Mouse (Mus musculus) liver, embryonic 11.5 days (tissue): ENCODE measurements around the gene Katnal1. TPM values are rescaled to one million over a fixed set of nuclear protein-coding genes. Genes with fewer than 3 reads are reported as not detected.

ENCODE experiments used
- ATAC-seq: fragments of 200-750 bp; cut with Nextera tagmentation; replicated peaks from 2 replicates; pipeline ENCODE4 v1.8.0; 2017; ENCODE audit warnings: moderate number of reproducible peaks, mild to moderate bottlenecking, moderate TSS enrichment, moderate library complexity; ENCODE audit not compliant: low FRiP score
- DNase-seq: peaks from one replicate; pipeline ENCODE4 v3.0.0-alpha.2; 2017; ENCODE audit warnings: low spot score
- H3K27ac ChIP-seq: fragments of 300-500 bp; sonication (generic); 2 replicates; pipeline ENCODE4 v1.5.1; 2014; ENCODE audit warnings: mild to moderate bottlenecking, low read depth, low read length, control low read depth
- H3K27me3 ChIP-seq: fragments of 300-500 bp; sonication (generic); replicated peaks from 2 replicates; pipeline ENCODE4 v1.6.1; 2014; ENCODE audit warnings: low read length, mixed read lengths; ENCODE audit not compliant: control insufficient read depth, insufficient read depth
- H3K36me3 ChIP-seq: fragments of 300-500 bp; sonication (generic); 2 replicates; pipeline ENCODE4 v1.6.1; 2014; ENCODE audit warnings: mild to moderate bottlenecking, low read length, moderate library complexity, mixed read lengths; ENCODE audit not compliant: control insufficient read depth, insufficient read depth
- H3K4me1 ChIP-seq: fragments of 300-500 bp; sonication (generic); replicated peaks from 2 replicates; pipeline ENCODE4 v1.6.1; 2014; ENCODE audit warnings: low read length, mixed read lengths; ENCODE audit not compliant: control insufficient read depth, insufficient read depth
- H3K4me2 ChIP-seq: fragments of 300-500 bp; sonication (generic); 2 replicates; pipeline ENCODE4 v1.6.1; 2014; ENCODE audit warnings: mild to moderate bottlenecking, control low read depth, moderate library complexity
- H3K4me3 ChIP-seq: fragments of 300-500 bp; sonication (generic); 2 replicates; pipeline ENCODE4 v1.5.1; 2014; ENCODE audit warnings: low read depth, low read length, control low read depth
- H3K9ac ChIP-seq: fragments of 300-500 bp; sonication (generic); 2 replicates; pipeline ENCODE4 v1.6.1; 2014; ENCODE audit warnings: low read depth, low read length, control low read depth
- H3K9me3 ChIP-seq: fragments of 300-500 bp; sonication (generic); 2 replicates; pipeline ENCODE4 v1.6.1; 2016; ENCODE audit warnings: low read length, inconsistent platforms, mixed read lengths; ENCODE audit not compliant: control insufficient read depth
- WGBS: fragments of 180-500 bp; shearing (Covaris S2); extraction: QIAGEN DNeasy Blood & Tissue Kit; methylation state at CpG from one replicate; pipeline ENCODE4 v1.1.7; 2014; 5-methylcytosine and 5-hydroxymethylcytosine counted together
- polyA plus RNA-seq: library from polyadenylated mRNA; unstranded; fragments of >200 nt; fragmentation: Nextera tagmentation; extraction: Ambion mirVana; gene quantifications from 2 replicates; pipeline ENCODE4 v1.2.1, GENCODE M21; 2014

The Katnal1 gene
- polyA plus RNA-seq, 1 experiment from 2014 or later = 18.9 TPM

DNA sequence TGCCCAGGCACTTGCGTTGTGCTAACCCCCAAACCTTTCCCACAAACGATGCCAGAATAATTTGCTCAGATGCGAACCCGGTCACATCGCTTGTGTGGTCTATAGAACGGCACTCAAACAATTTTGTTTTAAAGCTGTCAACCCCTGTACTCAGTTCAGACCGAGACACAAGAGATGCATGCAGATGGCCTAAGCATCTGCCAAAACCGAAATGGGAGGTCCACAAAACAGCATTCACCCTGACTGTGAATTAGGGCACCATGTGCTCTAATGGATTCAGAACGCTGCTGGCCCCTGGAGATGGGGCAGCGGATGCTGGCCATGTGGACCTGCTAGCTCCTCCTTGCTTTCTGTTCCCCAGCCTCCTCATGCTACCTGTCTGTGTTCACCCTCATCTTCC lies 12.7 kb upstream of the Katnal1 start:
- ATAC-seq (no peak), DNase-seq (no peak)
- Histone ChIP-seq H3K27ac (no peak overlapping the region), H3K36me3 (no peaks in the 10 kb centered on the region), H3K4me1 (no peaks in the 10 kb centered on the region), H3K4me3 (no peak overlapping the region), H3K4me2 (no peak overlapping the region), H3K9me3 (no peaks in the 10 kb centered on the region), H3K9ac (no peak overlapping the region), H3K27me3 (no peaks in the 10 kb centered on the region)
- WGBS = 90% methylated on average over 10 of the region's 10 CpGs

GRCm38 (mm10) chr5:148939948-148940382 lies 10.8 kb upstream of the Katnal1 start:
- Histone ChIP-seq H3K27ac (no peak overlapping the region), H3K9ac (no peak overlapping the region), H3K9me3 (no peaks in the 10 kb centered on the region; the same call in 1 of the 2 replicates), H3K4me3 (no peak overlapping the region), H3K36me3 (no peaks in the 10 kb centered on the region), H3K4me2 (no peak overlapping the region), H3K27me3 (no peaks in the 10 kb centered on the region), H3K4me1 (peaks cover 11% of the 10 kb centered on the region)
- WGBS = 79% methylated on average over 11 of the region's 11 CpGs
- ATAC-seq = no peak
- DNase-seq = no peak

DNA sequence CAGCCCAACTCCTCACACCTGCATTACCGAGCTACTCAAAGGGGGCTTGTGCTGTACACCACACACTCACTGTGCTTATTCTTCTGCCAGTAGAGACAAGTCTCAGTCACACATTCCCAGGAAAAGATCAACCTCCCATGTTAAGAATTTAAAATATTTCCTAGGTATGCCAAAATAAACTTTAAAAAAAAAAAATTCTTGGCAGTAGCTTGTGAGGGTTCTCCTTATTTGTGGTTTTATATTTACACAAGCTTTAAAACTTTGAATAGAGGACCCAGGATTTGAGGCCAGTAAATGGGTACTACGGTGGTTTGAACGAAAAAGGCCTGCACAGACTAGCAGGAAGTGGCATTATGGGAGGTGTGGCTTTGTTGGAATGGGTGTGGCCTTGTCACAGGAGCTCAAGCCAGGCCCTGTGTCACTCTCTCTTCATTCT lies 7.4 kb upstream of the Katnal1 start:
- DNase-seq (no peak), ATAC-seq (no peak)
- Histone ChIP-seq H3K4me1 (peaks cover 18% of the 10 kb centered on the region), H3K9me3 (no peaks in the 10 kb centered on the region; the same call in 1 of the 2 replicates), H3K27ac (peak overlapping the region; percentile 90), H3K4me2 (no peak overlapping the region), H3K4me3 (no peak overlapping the region), H3K27me3 (no peaks in the 10 kb centered on the region), H3K9ac (no peak overlapping the region), H3K36me3 (no peaks in the 10 kb centered on the region)
- 89% methylated on average over 3 of the region's 3 CpGs for WGBS

- Histone ChIP-seq H3K4me1 (peaks cover 18% of the 10 kb centered on the region), H3K27ac (peak overlapping the region; percentile 90), H3K27me3 (no peaks in the 10 kb centered on the region), H3K9ac (peak overlapping the region; percentile 46), H3K9me3 (no peaks in the 10 kb centered on the region; the same call in 1 of the 2 replicates), H3K4me2 (peak overlapping the region; percentile 41), H3K4me3 (no peak overlapping the region), H3K36me3 (no peaks in the 10 kb centered on the region)
- DNase-seq (no peak), ATAC-seq (peak; percentile 30)
- WGBS = 59% methylated on average over 6 of the region's 6 CpGs
Observed at GRCm38 (mm10) chr5:148935871-148936270, 6.8 kb upstream of the Katnal1 start.

DNA sequence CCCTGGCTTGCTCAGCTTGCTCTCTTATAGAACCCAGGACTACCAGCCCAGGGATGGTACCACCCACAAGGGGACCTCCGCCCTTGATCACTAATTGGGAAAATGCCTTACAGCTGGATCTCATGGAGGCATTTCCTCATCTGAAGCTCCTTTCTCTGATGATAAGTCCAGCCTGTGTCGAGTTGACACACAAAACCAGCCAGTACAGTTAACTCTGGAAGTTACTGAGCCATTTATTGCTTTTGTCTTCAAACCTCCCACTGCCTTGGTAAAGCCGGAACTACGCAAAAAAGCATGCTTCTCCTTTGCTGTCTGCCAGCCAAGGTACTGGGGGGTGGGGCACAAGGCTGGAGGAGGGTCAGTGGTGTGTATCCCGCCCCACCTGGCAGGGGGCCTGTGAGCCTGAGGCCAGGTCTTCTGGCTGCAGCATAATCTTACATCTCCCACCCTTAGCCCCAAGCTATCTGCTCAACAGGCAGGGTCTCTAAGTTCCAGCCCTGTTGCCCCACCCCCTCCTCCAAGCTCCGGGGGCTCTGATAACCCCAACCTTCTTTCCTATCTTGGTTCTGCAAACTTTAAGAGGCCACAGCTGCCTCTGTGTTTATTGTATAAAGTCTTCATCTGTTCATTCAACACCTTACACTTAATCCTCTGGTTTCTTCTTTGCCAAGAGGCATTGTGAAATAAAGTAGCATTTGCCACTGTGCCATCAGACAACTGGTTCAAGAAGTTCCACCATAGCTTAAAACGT lies 6.1 kb upstream of the Katnal1 start:
- Histone ChIP-seq H3K9ac (peak overlapping the region; percentile 46), H3K4me2 (peak overlapping the region; percentile 41), H3K4me3 (no peak overlapping the region), H3K27ac (peak overlapping the region; percentile 90), H3K9me3 (no peaks in the 10 kb centered on the region; the same call in 1 of the 2 replicates), H3K27me3 (no peaks in the 10 kb centered on the region), H3K4me1 (peaks cover 18% of the 10 kb centered on the region), H3K36me3 (no peaks in the 10 kb centered on the region)
- peak; percentile 99 for ATAC-seq
- peak; percentile 74 for DNase-seq
- WGBS = 26% methylated on average over 7 of the region's 7 CpGs

GRCm38 (mm10) chr5:148934457-148934856 lies 5.3 kb upstream of the Katnal1 start:
- no peaks in the 10 kb centered on the region for H3K36me3 ChIP-seq
- H3K27ac ChIP-seq = peak overlapping the region; percentile 90
- H3K27me3 ChIP-seq = no peaks in the 10 kb centered on the region
- peaks cover 18% of the 10 kb centered on the region for H3K4me1 ChIP-seq
- no peak; the same call in 1 of the 2 replicates for ATAC-seq
- H3K9me3 ChIP-seq = no peaks in the 10 kb centered on the region; the same call in 1 of the 2 replicates
- no peak overlapping the region for H3K4me3 ChIP-seq
- DNase-seq = no peak
- peak overlapping the region; percentile 55 for H3K9ac ChIP-seq
- H3K4me2 ChIP-seq = peak overlapping the region; percentile 41
- 48% methylated on average over 6 of the region's 6 CpGs for WGBS

- H3K9ac ChIP-seq = peak overlapping the region; percentile 55; the same call in 1 of the 2 replicates
- DNase-seq (no peak), ATAC-seq (no peak)
- H3K36me3 ChIP-seq = no peaks in the 10 kb centered on the region
- 60% methylated on average over 8 of the region's 8 CpGs for WGBS
- no peaks in the 10 kb centered on the region; the same call in 1 of the 2 replicates for H3K9me3 ChIP-seq
- peak overlapping the region; percentile 50; the same call in 1 of the 2 replicates for H3K27ac ChIP-seq
- H3K4me1 ChIP-seq = peaks cover 18% of the 10 kb centered on the region
- no peaks in the 10 kb centered on the region for H3K27me3 ChIP-seq
- H3K4me3 ChIP-seq = no peak overlapping the region
- H3K4me2 ChIP-seq = no peak overlapping the region; the same call in 1 of the 2 replicates
Observed at GRCm38 (mm10) chr5:148933767-148934166, 4.6 kb upstream of the Katnal1 start.

DNA sequence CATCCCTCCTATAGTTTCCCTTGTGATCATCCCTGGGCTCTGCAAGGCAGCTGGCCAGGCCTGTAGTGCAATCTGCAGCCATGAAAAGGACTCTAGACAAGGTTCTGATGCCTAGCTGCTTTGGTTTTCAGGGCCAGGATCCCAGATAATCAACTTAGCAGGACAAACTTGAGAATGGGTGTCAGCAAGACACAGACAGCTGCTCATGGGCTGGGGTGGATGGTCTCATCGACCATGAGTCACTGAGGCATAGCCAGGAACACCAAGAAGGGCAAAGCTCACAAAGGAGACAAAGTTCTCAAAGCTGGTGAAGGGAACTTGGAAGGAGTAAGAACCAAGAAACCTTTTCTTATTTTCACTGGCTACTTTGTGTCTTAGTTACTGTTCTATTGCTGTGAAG lies 2.2 kb upstream of the Katnal1 start:
- Histone ChIP-seq H3K27me3 (no peaks in the 10 kb centered on the region), H3K9ac (no peak overlapping the region), H3K4me1 (peaks cover 18% of the 10 kb centered on the region), H3K36me3 (peaks cover 1% of the 10 kb centered on the region; the same call in 1 of the 2 replicates), H3K27ac (no peak overlapping the region), H3K9me3 (no peaks in the 10 kb centered on the region), H3K4me3 (no peak overlapping the region), H3K4me2 (no peak overlapping the region)
- ATAC-seq (no peak), DNase-seq (no peak)
- WGBS = 92% methylated on average over 1 of the region's 1 CpGs
